Mouse (Mus musculus) kidney, embryonic 14.5 days (tissue): ENCODE measurements around the gene Tdpoz2. TPM values are rescaled to one million over a fixed set of nuclear protein-coding genes. Genes with fewer than 3 reads are reported as not detected.

ENCODE experiments used
- polyA plus RNA-seq: library from polyadenylated mRNA; unstranded; fragments of >200 nt; fragmentation: Nextera tagmentation; extraction: Ambion mirVana; gene quantifications from 2 replicates; pipeline ENCODE4 v1.2.1, GENCODE M21; 2014

Gene Tdpoz2
- polyA plus RNA-seq, 1 experiment from 2014 or later: not detected

Other genes with a start within 250 kb of the Tdpoz2 start
- 1.5 and 3.0 TPM in 2 replicates for gene Tchh, start 210.4 kb downstream of the Tdpoz2 start, polyA plus RNA-seq
- gene Tchhl1, start 183.9 kb downstream of the Tdpoz2 start, polyA plus RNA-seq: 0.46 and 0.54 TPM in 2 replicates
- 1,151 and 1,469 TPM in 2 replicates for gene S100a11, start 132.2 kb downstream of the Tdpoz2 start, polyA plus RNA-seq
- gene S100a10, start 97.6 kb downstream of the Tdpoz2 start, polyA plus RNA-seq: 407 and 546 TPM in 2 replicates
- gene Tdpoz1, start 23.6 kb upstream of the Tdpoz2 start, polyA plus RNA-seq: not detected in 2 replicates
- gene Gm37596, start 40.4 kb upstream of the Tdpoz2 start, polyA plus RNA-seq: not detected in 2 replicates
- not detected in 2 replicates for gene Gm5773, start 120.3 kb upstream of the Tdpoz2 start, polyA plus RNA-seq
- gene Tdpoz4, start 143.7 kb upstream of the Tdpoz2 start, polyA plus RNA-seq: not detected in 2 replicates
- gene Tdpoz3, start 173.3 kb upstream of the Tdpoz2 start, polyA plus RNA-seq: not detected in 2 replicates